Mouse (Mus musculus) G1E (cell line): ENCODE results near the gene Rnf222. TPM values are rescaled to one million over a fixed set of nuclear protein-coding genes. Genes with fewer than 3 reads are reported as not detected.

ENCODE experiments used
- ATAC-seq: 2 replicates; pipeline ENCODE4 v1.8.0; 2016; ENCODE audit warnings: mild to moderate bottlenecking; ENCODE audit not compliant: insufficient number of reproducible peaks, poor library complexity, low FRiP score, severe bottlenecking; ENCODE audit errors: extremely low read depth
- DNase-seq: peaks from one replicate; pipeline ENCODE4 v3.0.0; 2012; ENCODE audit warnings: low spot score
- H3K27me3 ChIP-seq: 2 replicates; pipeline ENCODE4 v1.6.1; 2012; ENCODE audit warnings: mild to moderate bottlenecking, low read length, inconsistent platforms; ENCODE audit not compliant: insufficient read depth
- H3K36me3 ChIP-seq: replicated peaks from 2 replicates; pipeline ENCODE3; 2012; ENCODE audit warnings: mild to moderate bottlenecking, inconsistent platforms
- H3K4me1 ChIP-seq: 2 replicates; pipeline ENCODE4 v1.6.1; 2012; ENCODE audit warnings: low read depth, low read length, inconsistent platforms, mixed read lengths; ENCODE audit not compliant: insufficient read depth
- H3K4me3 ChIP-seq: 2 replicates; pipeline ENCODE4 v1.5.1; 2012; ENCODE audit warnings: low read depth, mild to moderate bottlenecking, inconsistent platforms, low read length, moderate library complexity, mixed read lengths
- H3K9me3 ChIP-seq: replicated peaks from 2 replicates; pipeline ENCODE4 v1.6.1; 2012; ENCODE audit warnings: inconsistent platforms
- CTCF ChIP-seq: IDR thresholded peaks from 2 replicates; pipeline ENCODE4 v1.5.1; 2012; ENCODE audit warnings: low read depth, low read length, inconsistent platforms, mixed read lengths
- GATA1 ChIP-seq: IDR thresholded peaks from 2 replicates; pipeline ENCODE4 v1.6.1; 2012; ENCODE audit warnings: borderline replicate concordance, low read length, inconsistent platforms, mixed read lengths
- GATA2 ChIP-seq: IDR thresholded peaks from 2 replicates; pipeline ENCODE4 v1.6.1; 2012; ENCODE audit warnings: low read depth, low read length, inconsistent platforms, borderline replicate concordance
- POLR2AphosphoS5 ChIP-seq: IDR thresholded peaks from 2 replicates; pipeline ENCODE4 v1.6.1; 2012; ENCODE audit warnings: low read depth, low read length, inconsistent platforms; ENCODE audit not compliant: insufficient replicate concordance
- TAL1 ChIP-seq: conservative IDR thresholded peaks from 2 replicates; pipeline ENCODE4 v1.6.1; 2012; ENCODE audit warnings: low read depth, low read length, inconsistent platforms, mixed read lengths
- polyA plus RNA-seq: library from polyadenylated mRNA; stranded (reverse); fragments of >175 nt; gene quantifications from 2 replicates; pipeline ENCODE4 v1.2.3, GENCODE M21; 2012
- total RNA-seq, 2 experiments: library from RNA; stranded (forward) in 1 of 2; stranded (reverse) in 1 of 2; fragments of 200-1000 nt in 1 of 2; fragments of >200 nt in 1 of 2; fragmentation: Nextera tagmentation in 1 of 2; gene quantifications; 2 replicates each; pipeline ENCODE4 v1.2.3; 2014 to 2017

The Rnf222 gene
- total and polyA plus RNA-seq, 3 experiments = 0.11 TPM; not detected in 2

DNA sequence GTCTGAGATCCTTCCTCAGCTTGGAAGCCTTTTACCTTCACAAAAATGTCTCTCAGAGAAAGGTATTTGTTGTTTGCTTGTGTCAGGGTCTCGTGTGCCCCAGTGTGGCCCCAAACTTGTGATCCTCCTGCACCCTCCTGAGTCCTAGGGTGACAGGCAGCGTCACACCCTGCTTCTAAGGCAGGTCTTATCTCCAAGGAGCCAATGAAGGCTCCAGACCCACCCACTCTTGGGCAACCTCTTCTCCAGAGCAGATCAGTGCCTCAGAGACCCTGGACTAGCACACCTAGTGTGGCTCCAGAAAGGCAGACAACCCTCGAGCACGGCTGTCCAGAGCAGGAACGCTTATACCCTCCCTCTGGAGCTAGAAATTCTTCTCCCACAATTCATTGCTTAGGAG, 4.0 kb upstream of the Rnf222 start:
- Histone ChIP-seq H3K36me3 (no peaks in the 10 kb centered on the region), H3K27me3 (peaks cover 15% of the 10 kb centered on the region), H3K9me3 (no peaks in the 10 kb centered on the region), H3K4me3 (no peak overlapping the region), H3K4me1 (peaks cover 19% of the 10 kb centered on the region)
- no peak for TF ChIP-seq GATA1
- no peak for TF ChIP-seq GATA2
- no peak for TF ChIP-seq TAL1
- TF ChIP-seq CTCF = no peak
- no peak for TF ChIP-seq POLR2AphosphoS5
- ATAC-seq = no peak
- no peak for DNase-seq

DNA sequence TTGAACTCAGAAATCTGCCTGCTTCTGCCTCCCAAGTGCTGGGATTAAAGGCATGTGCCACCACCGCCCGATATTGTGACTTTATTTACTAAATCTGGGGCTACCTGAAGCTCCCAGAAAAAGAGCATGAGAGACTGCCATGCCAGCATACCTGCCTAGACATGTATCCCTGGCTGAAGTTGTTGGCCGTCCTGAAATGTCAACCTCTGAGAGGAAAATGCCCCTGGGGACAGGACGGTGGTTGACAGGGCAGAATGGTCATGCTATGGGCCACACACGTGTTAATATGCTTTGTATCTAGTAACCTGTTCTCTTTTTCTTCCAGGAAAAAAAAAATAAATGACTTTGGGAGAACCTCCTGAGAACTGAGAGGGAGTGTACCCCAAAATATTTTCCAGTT, 2.3 kb upstream of the Rnf222 start:
- no peak for DNase-seq
- Histone ChIP-seq H3K36me3 (no peaks in the 10 kb centered on the region), H3K4me1 (peaks cover 25% of the 10 kb centered on the region), H3K9me3 (no peaks in the 10 kb centered on the region), H3K4me3 (no peak overlapping the region), H3K27me3 (peaks cover 20% of the 10 kb centered on the region)
- TF ChIP-seq GATA1 (no peak), GATA2 (no peak), CTCF (no peak), POLR2AphosphoS5 (no peak), TAL1 (no peak)
- no peak for ATAC-seq

DNA sequence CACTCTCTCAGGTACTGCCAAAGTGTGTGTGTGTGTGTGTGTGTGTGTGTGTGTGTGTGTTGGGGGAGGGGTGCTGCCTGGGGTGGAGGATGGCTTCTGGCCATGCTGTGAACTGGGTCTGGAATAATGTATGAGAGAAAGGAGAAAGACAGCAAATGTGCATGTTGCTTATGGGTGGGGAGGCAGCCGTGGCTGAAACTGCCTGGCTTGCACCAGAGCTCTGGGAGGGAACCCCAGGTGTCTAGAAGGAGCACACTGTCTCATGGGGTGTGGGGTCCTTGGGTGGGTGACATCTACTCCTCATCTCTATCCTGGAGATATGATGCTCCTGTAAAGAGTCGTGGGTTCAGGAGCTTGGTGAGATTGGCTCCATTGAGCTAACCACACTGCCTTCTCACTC, 300 bp downstream of the Rnf222 start:
- Histone ChIP-seq H3K4me3 (no peak overlapping the region), H3K4me1 (peaks cover 30% of the 10 kb centered on the region)
- no peak for ATAC-seq

DNA sequence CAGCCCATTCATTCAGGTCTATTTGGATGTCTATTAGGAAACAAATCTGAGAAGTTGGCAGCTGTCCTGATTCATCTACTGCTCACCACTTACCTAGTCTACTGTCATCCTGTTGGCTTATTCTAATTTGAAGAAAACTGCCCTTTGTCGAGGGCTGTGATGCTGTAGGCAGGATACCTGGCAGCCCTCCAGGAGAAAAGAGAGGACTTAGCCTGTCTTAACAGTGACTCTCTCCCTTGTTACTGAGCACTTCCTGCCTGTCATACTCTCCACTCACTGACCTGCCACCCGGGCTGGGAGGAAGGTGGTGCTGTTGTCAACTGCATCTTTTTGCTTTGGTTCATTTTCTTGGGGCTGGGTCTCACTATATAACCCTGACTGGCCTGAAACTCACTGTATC, 2.3 kb downstream of the Rnf222 start:
- TF ChIP-seq GATA1 (no peak), CTCF (no peak)

More for the DNA sequence above, 300 bp downstream of the Rnf222 start:
- Histone ChIP-seq H3K27me3 (peaks cover 37% of the 10 kb centered on the region), H3K9me3 (no peaks in the 10 kb centered on the region), H3K36me3 (no peaks in the 10 kb centered on the region)
- no peak for DNase-seq
- TF ChIP-seq GATA1 (no peak), POLR2AphosphoS5 (no peak), GATA2 (no peak)

DNA sequence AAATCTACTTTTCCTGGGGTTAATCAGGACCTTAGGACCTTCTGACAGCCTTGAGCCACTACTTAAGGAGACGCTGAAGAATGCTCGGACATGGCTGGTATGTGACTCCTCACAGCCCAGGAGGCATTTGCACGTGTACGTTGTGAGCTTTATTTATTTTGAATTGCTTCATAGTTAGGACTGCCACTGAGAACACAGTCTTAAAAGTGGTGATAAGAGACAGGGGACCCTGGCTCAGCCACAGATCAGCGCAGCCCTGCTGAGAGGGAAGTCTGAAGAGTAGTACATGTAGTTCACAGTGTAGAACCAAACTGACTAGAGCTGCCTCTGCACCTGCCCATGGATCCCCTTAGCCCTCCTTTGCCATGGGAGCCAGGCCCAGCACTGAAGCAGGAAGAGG, 3.5 kb downstream of the Rnf222 start:
- Histone ChIP-seq H3K9me3 (no peaks in the 10 kb centered on the region), H3K4me1 (peaks cover 26% of the 10 kb centered on the region), H3K27me3 (peaks cover 37% of the 10 kb centered on the region), H3K36me3 (no peaks in the 10 kb centered on the region), H3K4me3 (no peak overlapping the region)
- no peak for ATAC-seq
- DNase-seq = no peak
- TF ChIP-seq CTCF (no peak), TAL1 (no peak), GATA1 (no peak), POLR2AphosphoS5 (no peak), GATA2 (no peak)

More for the DNA sequence above, 2.3 kb downstream of the Rnf222 start:
- Histone ChIP-seq H3K4me3 (no peak overlapping the region), H3K4me1 (peaks cover 22% of the 10 kb centered on the region), H3K36me3 (no peaks in the 10 kb centered on the region), H3K9me3 (no peaks in the 10 kb centered on the region), H3K27me3 (peaks cover 37% of the 10 kb centered on the region)
- DNase-seq (no peak), ATAC-seq (no peak)

DNA sequence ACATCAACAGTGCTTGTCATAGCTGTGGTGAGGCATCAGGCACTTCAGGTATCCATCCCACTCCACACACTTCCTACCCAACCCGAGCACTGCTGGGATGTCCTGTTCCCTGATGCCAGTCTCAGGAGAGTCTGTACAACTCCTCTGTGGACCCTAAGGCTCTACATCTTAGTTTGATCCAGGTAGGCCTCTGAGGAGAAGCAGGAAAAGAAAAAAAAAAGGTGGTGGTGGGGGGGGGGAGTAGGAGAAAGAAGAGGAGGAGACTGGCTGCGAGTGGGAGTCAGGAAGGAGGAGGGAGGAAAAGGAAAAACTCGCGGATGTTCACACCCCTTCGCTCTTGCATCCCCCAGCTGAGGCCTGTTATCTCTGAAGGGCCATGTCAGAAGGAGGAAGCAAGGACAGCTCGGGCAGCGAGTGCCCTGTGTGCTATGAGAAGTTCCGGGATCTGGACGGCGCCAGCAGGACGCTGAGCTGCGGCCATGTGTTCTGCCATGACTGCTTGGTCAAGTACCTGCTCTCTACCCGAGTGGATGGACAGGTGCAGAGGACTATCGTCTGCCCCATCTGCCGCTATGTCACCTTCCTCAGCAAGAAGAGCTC, 4.0 kb downstream of the Rnf222 start:
- TF ChIP-seq GATA1 (no peak), GATA2 (no peak), TAL1 (no peak), CTCF (no peak), POLR2AphosphoS5 (no peak)
- H3K4me1 ChIP-seq = peaks cover 30% of the 10 kb centered on the region

DNA sequence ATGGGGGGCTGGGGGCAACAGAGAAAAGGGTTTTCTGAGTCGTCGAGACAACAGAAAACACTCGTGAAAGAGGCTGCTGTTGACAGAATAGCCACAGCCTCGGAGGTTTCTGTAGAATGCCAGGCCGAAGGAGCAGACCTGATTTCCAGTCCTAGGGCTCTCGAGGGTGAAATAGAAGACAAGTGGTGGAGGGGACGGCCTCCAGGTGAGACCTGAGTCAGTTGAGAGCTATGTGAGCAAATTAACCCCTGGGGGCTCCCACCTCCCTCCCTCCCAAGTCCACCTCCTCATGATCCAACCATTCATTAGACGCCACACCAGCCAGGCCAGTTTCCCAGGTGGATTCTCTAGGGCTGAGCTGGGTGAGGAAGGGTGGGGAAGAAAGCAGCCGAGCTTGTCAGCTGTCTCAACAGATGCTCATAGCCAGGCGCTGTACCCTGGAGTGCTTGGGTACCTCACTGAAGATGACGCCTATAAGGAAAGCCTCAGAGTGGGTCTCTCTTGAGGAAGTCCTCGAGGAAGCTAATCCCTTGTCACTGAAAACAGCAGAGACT, 5.6 kb downstream of the Rnf222 start:
- peaks cover 26% of the 10 kb centered on the region for H3K27me3 ChIP-seq
- TF ChIP-seq GATA1 = no peak
- no peak for TF ChIP-seq GATA2
- TF ChIP-seq CTCF = no peak
- no peak for TF ChIP-seq POLR2AphosphoS5
- TF ChIP-seq TAL1 = no peak
- no peak for DNase-seq
- ATAC-seq = no peak
- H3K36me3 ChIP-seq = no peaks in the 10 kb centered on the region
- peaks cover 33% of the 10 kb centered on the region for H3K4me1 ChIP-seq
- H3K4me3 ChIP-seq = no peak overlapping the region
- H3K9me3 ChIP-seq = no peaks in the 10 kb centered on the region

More for the DNA sequence above, 4.0 kb downstream of the Rnf222 start:
- Histone ChIP-seq H3K36me3 (no peaks in the 10 kb centered on the region), H3K27me3 (peaks cover 37% of the 10 kb centered on the region), H3K4me3 (no peak overlapping the region), H3K9me3 (no peaks in the 10 kb centered on the region)
- DNase-seq (no peak), ATAC-seq (no peak)
